ENCODE assay signal across 8 mouse cellular contexts in genomic region chr8:110996641-110997430, GRCm38 (mm10). TPM values are rescaled to one million over a fixed set of nuclear protein-coding genes. Genes with fewer than 3 reads are reported as not detected.
DNase-seq lines count a peak whose midpoint lies in the region; ATAC-seq and TF ChIP-seq lines count a peak whose summit lies in the region.

No protein-coding gene starts in this region.

- intact Hi-C loops in heart, postnatal 36 days (cut with DNase I), result loop anchor here (2.0 to 5.0 kb wide), 2 partner anchors 30 to 80 kb away; partner anchors contain the start of gene St3gal2
- intact Hi-C loops in left cerebral cortex, postnatal 25 days (cut with DNase I), result loop anchor here (1.0 to 5.0 kb wide), 3 partner anchors 30 to 151 kb away; partner anchors contain the start of genes Clec18a, Cog4, Pdpr and Sf3b3

- peaks cover 25% of the 10 kb centered on the region for H3K36me3 ChIP-seq in heart, embryonic 14.5 days (ENCODE audit: control insufficient read depth, insufficient read depth, low read length)
- H3K36me3 ChIP-seq in G1E (replicated peaks), result peaks cover 45% of the 10 kb centered on the region
- peaks cover 9% of the 10 kb centered on the region for H3K36me3 ChIP-seq in forebrain, embryonic 15.5 days
- H3K36me3 ChIP-seq in liver, embryonic 16.5 days (ENCODE audit: control insufficient read depth, insufficient read depth), result peaks cover 8% of the 10 kb centered on the region

- H3K9me3 ChIP-seq in heart, embryonic 14.5 days (ENCODE audit: control insufficient read depth, low read length), result no peaks in the 10 kb centered on the region
- H3K9me3 ChIP-seq in G1E (replicated peaks), result no peaks in the 10 kb centered on the region
- no peaks in the 10 kb centered on the region for H3K9me3 ChIP-seq in forebrain, embryonic 15.5 days
- H3K9me3 ChIP-seq in liver, embryonic 16.5 days (replicated peaks; ENCODE audit: control insufficient read depth, low read length), result no peaks in the 10 kb centered on the region

- H3K4me3 ChIP-seq in heart, embryonic 14.5 days (ENCODE audit: control insufficient read depth in 1 of 2, insufficient read depth in 1 of 2, low read depth in 1 of 2, low read length in 2 of 2), result peak overlapping the region; percentile 83 to 87
- H3K4me3 ChIP-seq in G1E (ENCODE audit: low read depth, low read length), result peak overlapping the region; percentile 93
- H3K4me3 ChIP-seq in forebrain, embryonic 15.5 days, result peak overlapping the region; percentile 93
- H3K4me3 ChIP-seq in liver, embryonic 16.5 days (ENCODE audit: low read depth, low read length), result peak overlapping the region; percentile 97

- peak overlapping the region; percentile 80 to 88; a peak in 3 of 4 replicates for H3K27ac ChIP-seq in heart, embryonic 14.5 days (replicated peaks in 1 of 2; ENCODE audit: control insufficient read depth in 1 of 2, insufficient read depth in 1 of 2, low read depth in 2 of 2, low read length in 2 of 2)
- peak overlapping the region; percentile 88 for H3K27ac ChIP-seq in forebrain, embryonic 15.5 days (replicated peaks)
- peak overlapping the region; percentile 90 for H3K27ac ChIP-seq in liver, embryonic 16.5 days (ENCODE audit: low read length)

- DNase-seq in heart, postnatal 36 days, result no peak
- DNase-seq in G1E (ENCODE audit: low spot score), result no peak
- no peak for DNase-seq in right cerebral cortex, postnatal 25 days
- no peak for DNase-seq in cerebellum, adult 9-10 months
- DNase-seq in left cerebral cortex, postnatal 25 days (ENCODE audit: low spot score in 2 of 2), result no peak

- H3K9ac ChIP-seq in heart, embryonic 14.5 days (ENCODE audit: low read length), result peak overlapping the region; percentile 88
- H3K9ac ChIP-seq in forebrain, embryonic 15.5 days (replicated peaks), result peak overlapping the region; percentile 85
- H3K9ac ChIP-seq in liver, embryonic 16.5 days (ENCODE audit: low read depth, low read length), result peak overlapping the region; percentile 87

- no peaks in the 10 kb centered on the region for H3K27me3 ChIP-seq in heart, embryonic 14.5 days (ENCODE audit: control insufficient read depth, insufficient read depth, low read length)
- H3K27me3 ChIP-seq in G1E (ENCODE audit: insufficient read depth, low read length), result no peaks in the 10 kb centered on the region
- H3K27me3 ChIP-seq in forebrain, embryonic 15.5 days, result no peaks in the 10 kb centered on the region
- no peaks in the 10 kb centered on the region for H3K27me3 ChIP-seq in liver, embryonic 16.5 days (ENCODE audit: control insufficient read depth, insufficient read depth, low read depth, low read length)

- no peak for TF ChIP-seq CTCF in G1E (IDR thresholded peaks at IDR 0.05; ENCODE audit: low read depth, low read length)

- H3K4me1 ChIP-seq in heart, embryonic 14.5 days (ENCODE audit: control insufficient read depth in 2 of 2, insufficient read depth in 2 of 2, low read length in 2 of 2), result peaks cover 0 to 12% of the 10 kb centered on the region in 2 experiments; a peak in 2 of 4 replicates
- peaks cover 44% of the 10 kb centered on the region for H3K4me1 ChIP-seq in G1E (ENCODE audit: insufficient read depth, low read depth, low read length)
- H3K4me1 ChIP-seq in forebrain, embryonic 15.5 days, result peaks cover 16% of the 10 kb centered on the region
- H3K4me1 ChIP-seq in liver, embryonic 16.5 days (ENCODE audit: control insufficient read depth, low read depth, low read length), result peaks cover 12% of the 10 kb centered on the region

- peak overlapping the region; percentile 78 for H3K4me2 ChIP-seq in heart, embryonic 14.5 days (ENCODE audit: low read length)
- H3K4me2 ChIP-seq in forebrain, embryonic 15.5 days (replicated peaks), result peak overlapping the region; percentile 78
- H3K4me2 ChIP-seq in liver, embryonic 16.5 days (ENCODE audit: low read depth, low read length), result peak overlapping the region; percentile 79

- whole genome bisulfite sequencing in heart, embryonic 14.5 days, result 33% methylated on average over 16 of the region's 16 CpGs
- WGBS in forebrain, embryonic 15.5 days, result 36% methylated on average over 16 of the region's 16 CpGs
- WGBS in liver, embryonic 16.5 days (ENCODE audit: insufficient replicate concordance), result 31% methylated on average over 16 of the region's 16 CpGs

- no peak for ATAC-seq in heart, embryonic 14.5 days (ENCODE audit: insufficient number of reproducible peaks, insufficient read depth, low FRiP score, low read depth)
- no peak for ATAC-seq in G1E (ENCODE audit: extremely low read depth, insufficient number of reproducible peaks, low FRiP score, poor library complexity, severe bottlenecking)
- no peak for ATAC-seq in forebrain, embryonic 15.5 days (replicated peaks)
- ATAC-seq in liver, embryonic 16.5 days (ENCODE audit: low read depth), result no peak

RNA-seq across cellular contexts. Expression of gene Ddx19a, which starts 0.8 kb away (rescaled TPM):
- polyA plus RNA-seq in heart, embryonic 14.5 days (2014; fragmentation: Nextera tagmentation; extraction: Ambion mirVana), result 13.8 and 14.9 TPM in 2 replicates
- 10 to 100 TPM; 34.2 to 35.4 TPM for total RNA-seq in heart, postnatal 36 days (2021)
- total RNA-seq in G1E (2014; fragmentation: Nextera tagmentation), result 205 and 207 TPM in 2 replicates
- total RNA-seq in G1E (2017), result 38.2 and 45.1 TPM in 2 replicates
- polyA plus RNA-seq in G1E (2012), result 60.3 and 81.1 TPM in 2 replicates
- 13.0 and 13.5 TPM in 2 replicates for polyA plus RNA-seq in forebrain, embryonic 15.5 days (2015; fragmentation: Nextera tagmentation; extraction: Ambion mirVana)
- polyA plus RNA-seq in liver, embryonic 16.5 days (2015; fragmentation: Nextera tagmentation; extraction: Ambion mirVana), result 8.5 and 8.8 TPM in 2 replicates
- 10 to 100 TPM; 30.9 to 31.1 TPM for total RNA-seq in left cerebral cortex, postnatal 25 days (2021)

RNA-seq across cellular contexts. Expression of gene Ddx19b, which starts 34.7 kb away (rescaled TPM):
- polyA plus RNA-seq in heart, embryonic 14.5 days (2014; fragmentation: Nextera tagmentation; extraction: Ambion mirVana), result 3.6 and 4.1 TPM in 2 replicates
- 10 to 100 TPM; 11.1 to 11.7 TPM for total RNA-seq in heart, postnatal 36 days (2021)
- total RNA-seq in G1E (2014; fragmentation: Nextera tagmentation), result 17.4 and 18.8 TPM in 2 replicates
- 21.7 and 21.9 TPM in 2 replicates for total RNA-seq in G1E (2017)
- 5.1 and 6.3 TPM in 2 replicates for polyA plus RNA-seq in G1E (2012)
- polyA plus RNA-seq in forebrain, embryonic 15.5 days (2015; fragmentation: Nextera tagmentation; extraction: Ambion mirVana), result 8.2 and 8.9 TPM in 2 replicates
- 2.6 and 2.7 TPM in 2 replicates for polyA plus RNA-seq in liver, embryonic 16.5 days (2015; fragmentation: Nextera tagmentation; extraction: Ambion mirVana)
- total RNA-seq in left cerebral cortex, postnatal 25 days (2021), result 10 to 100 TPM; 24.4 to 27.4 TPM

RNA-seq across cellular contexts. Expression of gene Aars, which starts 36.1 kb away (rescaled TPM):
- 31.7 and 35.4 TPM in 2 replicates for polyA plus RNA-seq in heart, embryonic 14.5 days (2014; fragmentation: Nextera tagmentation; extraction: Ambion mirVana)
- total RNA-seq in heart, postnatal 36 days (2021), result 10 to 100 TPM; 31.9 to 32.3 TPM
- 126 and 131 TPM in 2 replicates for total RNA-seq in G1E (2014; fragmentation: Nextera tagmentation)
- total RNA-seq in G1E (2017), result 77.0 and 81.8 TPM in 2 replicates
- polyA plus RNA-seq in G1E (2012), result 37.3 and 56.4 TPM in 2 replicates
- polyA plus RNA-seq in forebrain, embryonic 15.5 days (2015; fragmentation: Nextera tagmentation; extraction: Ambion mirVana), result 68.8 and 69.6 TPM in 2 replicates
- polyA plus RNA-seq in liver, embryonic 16.5 days (2015; fragmentation: Nextera tagmentation; extraction: Ambion mirVana), result 49.9 and 51.8 TPM in 2 replicates
- 10 to 100 TPM; 94.3 to 95.5 TPM for total RNA-seq in left cerebral cortex, postnatal 25 days (2021)

RNA-seq across cellular contexts. Expression of gene Exosc6, which starts 59.3 kb away (rescaled TPM):
- polyA plus RNA-seq in heart, embryonic 14.5 days (2014; fragmentation: Nextera tagmentation; extraction: Ambion mirVana), result 10.7 and 14.5 TPM in 2 replicates
- total RNA-seq in heart, postnatal 36 days (2021), result not detected
- total RNA-seq in G1E (2014; fragmentation: Nextera tagmentation), result not detected in 2 replicates
- total RNA-seq in G1E (2017), result 13.9 and 17.0 TPM in 2 replicates
- polyA plus RNA-seq in G1E (2012), result 88.0 and 119 TPM in 2 replicates
- polyA plus RNA-seq in forebrain, embryonic 15.5 days (2015; fragmentation: Nextera tagmentation; extraction: Ambion mirVana), result not detected in 2 replicates
- not detected in 2 replicates for polyA plus RNA-seq in liver, embryonic 16.5 days (2015; fragmentation: Nextera tagmentation; extraction: Ambion mirVana)
- not detected for total RNA-seq in left cerebral cortex, postnatal 25 days (2021)
